Mouse (Mus musculus) CH12.LX (cell line): ENCODE measurements around the gene Ndufs6.

Source experiments
- CHD1 ChIP-seq: IDR thresholded peaks from 2 replicates; pipeline ENCODE4 v1.6.1; 2012; ENCODE audit warnings: low read depth, low read length, improper control_type of control experiment, inconsistent platforms
- EP300 ChIP-seq: IDR thresholded peaks from 2 replicates; pipeline ENCODE4 v1.6.1; 2011; ENCODE audit warnings: low read length, improper control_type of control experiment
- RAD21 ChIP-seq: IDR thresholded peaks from 2 replicates; pipeline ENCODE4 v1.6.1; 2011; ENCODE audit warnings: low read depth, mild to moderate bottlenecking, low read length, improper control_type of control experiment, moderate library complexity
- USF1 ChIP-seq: IDR thresholded peaks from 2 replicates; pipeline ENCODE4 v1.6.1; 2014; ENCODE audit warnings: low read depth, mild to moderate bottlenecking, inconsistent platforms, low read length, improper control_type of control experiment

DNA sequence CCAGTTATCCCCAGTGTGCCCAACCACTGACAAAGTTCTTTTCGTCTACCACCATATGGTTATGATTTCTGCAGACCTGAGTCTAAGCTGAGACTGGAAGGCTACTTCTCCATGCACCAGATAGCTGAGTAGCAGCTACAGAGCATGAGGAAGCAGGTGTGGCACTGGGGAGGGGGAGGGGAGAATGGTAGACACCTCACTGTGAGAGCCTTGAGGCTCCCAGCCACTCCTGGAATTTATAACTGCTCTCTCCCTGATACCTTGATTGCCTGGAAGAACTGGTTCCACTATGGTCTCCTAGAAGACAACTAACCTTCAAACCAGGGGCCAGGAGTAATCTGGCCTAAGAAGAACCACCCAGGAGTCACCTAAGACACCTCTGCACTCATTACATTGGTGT lies 49.1 kb downstream of the Ndufs6 start:
- TF ChIP-seq RAD21 = no peak
- TF ChIP-seq CHD1 = no peak
- TF ChIP-seq USF1 = no peak
- TF ChIP-seq EP300 = no peak
